18 mouse cellular contexts compared by ENCODE assay signal in the genomic region with DNA sequence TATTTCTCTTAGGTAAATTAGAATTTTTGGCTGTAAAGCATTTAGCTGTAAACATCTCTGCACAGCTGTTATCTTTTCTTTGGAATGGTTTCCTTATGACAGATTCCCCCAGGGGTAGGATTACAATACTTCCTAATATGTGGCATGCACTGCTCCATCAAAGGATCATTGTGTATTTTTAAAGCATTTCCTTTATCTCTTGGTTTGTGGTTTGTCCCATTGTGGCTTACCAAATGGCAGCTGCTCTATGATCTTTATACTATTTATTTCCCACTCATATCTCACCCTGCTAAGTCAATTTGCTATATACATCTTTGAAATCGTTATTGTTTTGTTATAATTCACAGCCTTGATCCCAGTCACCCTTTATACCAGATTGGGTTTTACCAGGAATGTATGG.
"Had no signal": no experiment of that assay in that cellular context is flagged by ENCODE, and none has a peak within 500 bp of the region (broad histone marks: within the 10 kb centered on the region; RNA-seq: fewer than 3 reads in every experiment).

No protein-coding gene starts in this region.

- H3K4me3 ChIP-seq: midbrain, embryonic 10.5 days; midbrain, embryonic 12.5 days; neural tube, embryonic 13.5 days; neural tube, embryonic 15.5 days had no signal

- H3K4me1 ChIP-seq: midbrain, embryonic 12.5 days had no signal

- H3K27ac ChIP-seq: midbrain, embryonic 10.5 days; midbrain, embryonic 12.5 days; neural tube, embryonic 13.5 days; neural tube, embryonic 15.5 days had no signal

- H3K27me3 ChIP-seq: midbrain, embryonic 12.5 days; neural tube, embryonic 13.5 days; neural tube, embryonic 15.5 days had no signal

- DNase-seq: lung, adult 18-20 months; lung, embryonic 14.5 days; lung, postnatal 10 days; lung, postnatal 4 days; midbrain, embryonic 14.5 days; retina, postnatal 1 day; right cerebral cortex, adult 18-20 months; right cerebral cortex, postnatal 25 days; right cerebral cortex, postnatal 4 days; spleen, adult 18-20 months; thymus, adult 18-20 months; thymus, postnatal 14 days; thymus, postnatal 36 days had no signal

- H3K36me3 ChIP-seq: midbrain, embryonic 10.5 days; midbrain, embryonic 12.5 days; neural tube, embryonic 13.5 days; neural tube, embryonic 15.5 days had no signal

- H3K4me2 ChIP-seq: lung, embryonic 14.5 days; midbrain, embryonic 12.5 days; neural tube, embryonic 13.5 days; neural tube, embryonic 15.5 days had no signal

- H3K9me3 ChIP-seq: midbrain, embryonic 10.5 days; midbrain, embryonic 12.5 days; neural tube, embryonic 13.5 days; neural tube, embryonic 15.5 days had no signal

- ATAC-seq: midbrain, embryonic 16.5 days had no signal

- H3K9ac ChIP-seq: lung, embryonic 14.5 days; midbrain, embryonic 12.5 days; neural tube, embryonic 13.5 days; neural tube, embryonic 15.5 days had no signal
